Mouse (Mus musculus) T-helper 1 cell (primary cell): Measurements from ENCODE around the gene Eml6.

Source experiments
- in situ Hi-C: fragments of 300-600 bp; cut with MboI, MseI; formaldehyde crosslinking; loops from one replicate; pipeline ENCODE4 v1.15.1; 2025; ENCODE audit warnings: high pct_unique_total_duplicates

Eml6 gene

GRCm38 (mm10) chr11:29751648-29752611, 273.9 kb downstream of the Eml6 start:
- in situ Hi-C loops, result no loop called here

- in situ Hi-C loops, result no loop called here
These were observed 274.8 kb downstream of the Eml6 start for GRCm38 (mm10) chr11:29751013-29751412.

GRCm38 (mm10) chr11:29749468-29749829, 276.4 kb downstream of the Eml6 start:
- in situ Hi-C loops, result no loop called here

- in situ Hi-C loops, result no loop called here
These were observed 276.9 kb downstream of the Eml6 start for GRCm38 (mm10) chr11:29748750-29749467.

- in situ Hi-C loops, result no loop called here
These were observed 278.0 kb downstream of the Eml6 start for GRCm38 (mm10) chr11:29747881-29748280.

- in situ Hi-C loops, result no loop called here
These were observed 278.5 kb downstream of the Eml6 start for GRCm38 (mm10) chr11:29747365-29747764.

GRCm38 (mm10) chr11:29746203-29746602, 279.6 kb downstream of the Eml6 start:
- in situ Hi-C loops, result no loop called here

GRCm38 (mm10) chr11:29745513-29745912, 280.3 kb downstream of the Eml6 start:
- in situ Hi-C loops, result no loop called here

GRCm38 (mm10) chr11:29744760-29745430, 280.9 kb downstream of the Eml6 start:
- in situ Hi-C loops, result no loop called here

- in situ Hi-C loops, result no loop called here
These were observed 286.1 kb downstream of the Eml6 start for GRCm38 (mm10) chr11:29739752-29740151.

GRCm38 (mm10) chr11:29727901-29728300, 297.9 kb downstream of the Eml6 start:
- in situ Hi-C loops, result no loop called here

GRCm38 (mm10) chr11:29725610-29726009, 300.2 kb downstream of the Eml6 start:
- in situ Hi-C loops, result no loop called here

- in situ Hi-C loops, result no loop called here
These were observed 300.7 kb downstream of the Eml6 start for GRCm38 (mm10) chr11:29725167-29725566.

GRCm38 (mm10) chr11:29724213-29724612, 301.6 kb downstream of the Eml6 start:
- in situ Hi-C loops, result no loop called here

- in situ Hi-C loops, result no loop called here
These were observed 306.2 kb downstream of the Eml6 start for GRCm38 (mm10) chr11:29719597-29719996.

- in situ Hi-C loops, result no loop called here
These were observed 307.3 kb downstream of the Eml6 start for GRCm38 (mm10) chr11:29718541-29718940.

- in situ Hi-C loops, result no loop called here
These were observed 310.3 kb downstream of the Eml6 start for GRCm38 (mm10) chr11:29715499-29715898.

GRCm38 (mm10) chr11:29714789-29715188, 311.0 kb downstream of the Eml6 start:
- in situ Hi-C loops, result loop anchor here (5.0 kb wide), 1 partner anchor 173 kb away; no protein-coding TSS in a partner anchor

- in situ Hi-C loops, result loop anchor here (5.0 kb wide), 1 partner anchor 173 kb away; no protein-coding TSS in a partner anchor
These were observed 311.7 kb downstream of the Eml6 start for GRCm38 (mm10) chr11:29714114-29714513.

GRCm38 (mm10) chr11:29709512-29709911, 316.3 kb downstream of the Eml6 start:
- in situ Hi-C loops, result no loop called here

GRCm38 (mm10) chr11:29706845-29707244, 319.0 kb downstream of the Eml6 start:
- in situ Hi-C loops, result no loop called here

GRCm38 (mm10) chr11:29705263-29705662, 320.6 kb downstream of the Eml6 start:
- in situ Hi-C loops, result no loop called here
